Mouse (Mus musculus): ENCODE measurements at regions not wholly inside any gene's neighbourhood (a gene's known extent, or its start where the extent isn't known, plus 50 kb on each side); places are given as distances from the start of the nearest gene placed in this dataset.

GRCm38 (mm10) chr17:45819143-45819542 lies 85.5 kb upstream of the 1600014C23Rik start:
- no peak for DNase-seq

GRCm38 (mm10) chr17:45816566-45816965 lies 82.9 kb upstream of the 1600014C23Rik start:
- no peak for DNase-seq

GRCm38 (mm10) chr17:45815833-45816232 lies 82.2 kb upstream of the 1600014C23Rik start:
- DNase-seq: peak in 1 of 2 experiments; percentile 12

GRCm38 (mm10) chr17:45815341-45815740 lies 81.7 kb upstream of the 1600014C23Rik start:
- no peak for DNase-seq

GRCm38 (mm10) chr17:45814586-45814985 lies 80.9 kb upstream of the 1600014C23Rik start:
- no peak for DNase-seq

GRCm38 (mm10) chr17:45813956-45814355 lies 80.3 kb upstream of the 1600014C23Rik start:
- DNase-seq: no peak

GRCm38 (mm10) chr17:45812289-45812955 lies 78.8 kb upstream of the 1600014C23Rik start:
- peak; percentile 69 to 71 for DNase-seq

- no peak for DNase-seq
These were observed 78.1 kb upstream of the 1600014C23Rik start for GRCm38 (mm10) chr17:45811632-45812221.

- no peak for DNase-seq
These were observed 76.1 kb upstream of the 1600014C23Rik start for GRCm38 (mm10) chr17:45809728-45810127.

- no peak for DNase-seq
These were observed 74.7 kb upstream of the 1600014C23Rik start for GRCm38 (mm10) chr17:45808374-45808773.

- DNase-seq: no peak
These were observed 73.8 kb upstream of the 1600014C23Rik start for GRCm38 (mm10) chr17:45807452-45807851.

GRCm38 (mm10) chr17:45806831-45807230 lies 73.2 kb upstream of the 1600014C23Rik start:
- peak in 1 of 2 experiments; percentile 14 for DNase-seq

- no peak for DNase-seq
These were observed 72.8 kb upstream of the 1600014C23Rik start for GRCm38 (mm10) chr17:45806430-45806829.

- DNase-seq: peak in 1 of 2 experiments; percentile 23
These were observed 71.9 kb upstream of the 1600014C23Rik start for GRCm38 (mm10) chr17:45805471-45806082.

GRCm38 (mm10) chr17:45803331-45803730 lies 69.7 kb upstream of the 1600014C23Rik start:
- no peak for DNase-seq

GRCm38 (mm10) chr17:45802439-45802838 lies 68.8 kb upstream of the 1600014C23Rik start:
- no peak for DNase-seq

GRCm38 (mm10) chr17:45799725-45800124 lies 66.1 kb upstream of the 1600014C23Rik start:
- DNase-seq: no peak

- no peak for DNase-seq
These were observed 65.4 kb upstream of the 1600014C23Rik start for GRCm38 (mm10) chr17:45798996-45799395.

- no peak for DNase-seq
These were observed 64.8 kb upstream of the 1600014C23Rik start for GRCm38 (mm10) chr17:45798456-45798855.

- DNase-seq: no peak
These were observed 63.5 kb upstream of the 1600014C23Rik start for GRCm38 (mm10) chr17:45797121-45797520.

GRCm38 (mm10) chr17:45794926-45795325 lies 61.3 kb upstream of the 1600014C23Rik start:
- no peak for DNase-seq

GRCm38 (mm10) chr17:45790959-45791520 lies 57.4 kb upstream of the 1600014C23Rik start:
- no peak for DNase-seq

GRCm38 (mm10) chr17:45789777-45790176 lies 56.1 kb upstream of the 1600014C23Rik start:
- no peak for DNase-seq

- no peak for DNase-seq
These were observed 51.3 kb upstream of the 1600014C23Rik start for GRCm38 (mm10) chr17:45784905-45785304.

Data from cerebellum, adult 18-20 months (tissue).